Comparison of ENCODE assay signal across 24 mouse cellular contexts in the genomic region with DNA sequence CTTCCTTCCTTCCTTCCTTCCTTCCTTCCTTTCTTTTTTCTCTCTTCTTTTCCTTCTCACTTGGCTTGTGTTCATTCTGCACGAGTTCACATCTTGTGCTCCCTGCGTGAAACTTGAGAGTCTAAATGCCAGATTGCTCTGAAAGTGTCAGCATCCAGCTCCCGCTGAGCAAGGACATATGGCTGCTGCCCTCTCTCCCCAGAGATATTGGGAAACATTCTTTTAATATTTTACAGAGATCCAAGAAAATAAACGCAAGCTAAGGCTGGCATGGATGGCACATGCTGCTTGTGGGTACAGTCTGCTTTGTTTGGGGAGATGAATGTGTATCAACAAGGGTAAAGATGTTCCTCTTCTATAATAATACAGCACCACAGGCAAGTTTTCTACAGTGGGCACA. TPM values are rescaled to one million over a fixed set of nuclear protein-coding genes. Genes with fewer than 3 reads are reported as not detected.
DNase-seq lines count a peak whose midpoint lies in the region; ATAC-seq and TF ChIP-seq lines count a peak whose summit lies in the region.
"Had no signal": no experiment of that assay in that cellular context is flagged by ENCODE, and none has a peak within 500 bp of the region (broad histone marks: within the 10 kb centered on the region; RNA-seq: fewer than 3 reads in every experiment).

No protein-coding gene starts in this region.

- H3K27me3 ChIP-seq in hindbrain, embryonic 15.5 days: no peaks in the 10 kb centered on the region
- no peaks in the 10 kb centered on the region for H3K27me3 ChIP-seq in hindbrain, embryonic 11.5 days (ENCODE audit: control insufficient read depth, insufficient read depth, low read length)
- no peaks in the 10 kb centered on the region for H3K27me3 ChIP-seq in cerebellum, adult 2 months (ENCODE audit: control insufficient read depth, insufficient read depth, low read length)
- no peaks in the 10 kb centered on the region for H3K27me3 ChIP-seq in embryonic facial prominence, embryonic 10.5 days (replicated peaks; ENCODE audit: low read depth, poor library complexity, severe bottlenecking)
- H3K27me3 ChIP-seq in kidney, embryonic 15.5 days: no peaks in the 10 kb centered on the region
- H3K27me3 ChIP-seq: limb, embryonic 15.5 days had no signal

- peaks cover 36% of the 10 kb centered on the region for H3K36me3 ChIP-seq in hindbrain, embryonic 15.5 days
- no peaks in the 10 kb centered on the region for H3K36me3 ChIP-seq in hindbrain, embryonic 11.5 days (ENCODE audit: control insufficient read depth, insufficient read depth, low read length)
- peaks cover 7% of the 10 kb centered on the region for H3K36me3 ChIP-seq in embryonic facial prominence, embryonic 10.5 days (replicated peaks)
- H3K36me3 ChIP-seq in kidney, embryonic 15.5 days: no peaks in the 10 kb centered on the region
- H3K36me3 ChIP-seq: G1E; limb, embryonic 15.5 days had no signal

- no peak for DNase-seq in cerebellum, postnatal 4 days (ENCODE audit: low spot score in 2 of 2)
- DNase-seq in hindbrain, embryonic 11.5 days (ENCODE audit: low spot score): no peak
- DNase-seq in cerebellum, adult 2 months: peak; percentile 88 to 92
- DNase-seq in embryonic facial prominence, embryonic 10.5 days (ENCODE audit: low spot score): no peak
- no peak for DNase-seq in gastrocnemius, postnatal 10 days
- DNase-seq: heart, postnatal 4 days; kidney, adult 11 months; kidney, postnatal 10 days; layer of hippocampus, adult 9-11 months; right cerebral cortex, postnatal 14 days; thymus, postnatal 14 days had no signal

- 45% methylated on average over 4 of the region's 4 CpGs for WGBS in hindbrain, embryonic 15.5 days
- WGBS in hindbrain, embryonic 11.5 days: 36% methylated on average over 4 of the region's 4 CpGs
- WGBS in cerebellum, adult 2 months: 6% methylated on average over 4 of the region's 4 CpGs
- WGBS in embryonic facial prominence, embryonic 10.5 days: 39% methylated on average over 4 of the region's 4 CpGs
- 25% methylated on average over 4 of the region's 4 CpGs for WGBS in kidney, embryonic 15.5 days

- ATAC-seq in cerebellum, adult (ENCODE audit: insufficient number of reproducible peaks, low FRiP score, low TSS enrichment): peak; percentile 76; the same call in 1 of the 2 replicates
- no peak for ATAC-seq in hindbrain, embryonic 15.5 days (ENCODE audit: low FRiP score, low read depth)
- no peak for ATAC-seq in hindbrain, embryonic 11.5 days (ENCODE audit: low FRiP score)
- ATAC-seq in kidney, embryonic 15.5 days (replicated peaks; ENCODE audit: low FRiP score): no peak
- ATAC-seq: CD4-positive, CD25-positive, alpha-beta regulatory T cell, adult 4 months had no signal

- no peak overlapping the region for H3K4me2 ChIP-seq in hindbrain, embryonic 15.5 days
- no peak overlapping the region for H3K4me2 ChIP-seq in hindbrain, embryonic 11.5 days (replicated peaks; ENCODE audit: low read depth, low read length)
- H3K4me2 ChIP-seq in kidney, embryonic 15.5 days: no peak overlapping the region
- H3K4me2 ChIP-seq: limb, embryonic 15.5 days had no signal

- no peak for TF ChIP-seq POLR2A in cerebellum, adult 2 months (IDR thresholded peaks at IDR 0.05; ENCODE audit: borderline replicate concordance, insufficient read depth, low read length)

- H3K27ac ChIP-seq in hindbrain, embryonic 15.5 days (replicated peaks): peak overlapping the region; percentile 57
- H3K27ac ChIP-seq in hindbrain, embryonic 11.5 days (ENCODE audit: low read depth, low read length): no peak overlapping the region
- no peak overlapping the region; the same call in 1 of the 2 replicates for H3K27ac ChIP-seq in cerebellum, adult 2 months (ENCODE audit: insufficient read depth, low read length)
- H3K27ac ChIP-seq in embryonic facial prominence, embryonic 10.5 days (replicated peaks): peak overlapping the region; percentile 51; the same call in 1 of the 2 replicates
- H3K27ac ChIP-seq in kidney, embryonic 15.5 days: no peak overlapping the region
- H3K27ac ChIP-seq: limb, embryonic 15.5 days had no signal

- H3K9ac ChIP-seq in hindbrain, embryonic 15.5 days: no peak overlapping the region
- no peak overlapping the region for H3K9ac ChIP-seq in hindbrain, embryonic 11.5 days (ENCODE audit: low read depth, low read length)
- H3K9ac ChIP-seq in kidney, embryonic 15.5 days: no peak overlapping the region
- H3K9ac ChIP-seq: limb, embryonic 15.5 days had no signal

- no peak overlapping the region for H3K4me3 ChIP-seq in hindbrain, embryonic 15.5 days
- H3K4me3 ChIP-seq in hindbrain, embryonic 11.5 days (ENCODE audit: low read depth, low read length): no peak overlapping the region
- H3K4me3 ChIP-seq in cerebellum, adult 2 months (replicated peaks; ENCODE audit: insufficient read depth, low read depth, low read length): no peak overlapping the region
- H3K4me3 ChIP-seq in embryonic facial prominence, embryonic 10.5 days: no peak overlapping the region
- no peak overlapping the region for H3K4me3 ChIP-seq in kidney, embryonic 15.5 days (replicated peaks)
- H3K4me3 ChIP-seq: limb, embryonic 15.5 days had no signal

- no peaks in the 10 kb centered on the region for H3K4me1 ChIP-seq in hindbrain, embryonic 15.5 days (replicated peaks)
- no peaks in the 10 kb centered on the region for H3K4me1 ChIP-seq in hindbrain, embryonic 11.5 days (replicated peaks; ENCODE audit: control insufficient read depth, insufficient read depth, low read length)
- peaks cover 29% of the 10 kb centered on the region for H3K4me1 ChIP-seq in cerebellum, adult 2 months (ENCODE audit: control insufficient read depth, insufficient read depth, low read length)
- H3K4me1 ChIP-seq in embryonic facial prominence, embryonic 10.5 days: peaks cover 26% of the 10 kb centered on the region
- no peaks in the 10 kb centered on the region for H3K4me1 ChIP-seq in kidney, embryonic 15.5 days

- no peaks in the 10 kb centered on the region for H3K9me3 ChIP-seq in hindbrain, embryonic 15.5 days
- no peaks in the 10 kb centered on the region for H3K9me3 ChIP-seq in hindbrain, embryonic 11.5 days (ENCODE audit: control insufficient read depth, low read length)
- no peaks in the 10 kb centered on the region for H3K9me3 ChIP-seq in embryonic facial prominence, embryonic 10.5 days
- H3K9me3 ChIP-seq in kidney, embryonic 15.5 days (replicated peaks): no peaks in the 10 kb centered on the region
- H3K9me3 ChIP-seq: limb, embryonic 15.5 days had no signal

- no peak for TF ChIP-seq CTCF in cerebellum, adult 2 months (IDR thresholded peaks at IDR 0.05; ENCODE audit: borderline replicate concordance, insufficient read depth, low read depth, low read length)

RNA-seq across cellular contexts. Expression of gene Gm21954, which starts 11.3 kb away (rescaled TPM):
- polyA plus RNA-seq in hindbrain, embryonic 15.5 days (2015; fragmentation: Nextera tagmentation; extraction: Ambion mirVana): not detected in 2 replicates
- not detected in 2 replicates for polyA plus RNA-seq in hindbrain, embryonic 11.5 days (2014; fragmentation: Nextera tagmentation; extraction: Ambion mirVana)
- not detected in 2 replicates for polyA plus RNA-seq in cerebellum, adult 2 months (2012; rRNA removed)
- not detected in 2 replicates for polyA plus RNA-seq in embryonic facial prominence, embryonic 10.5 days (2016; fragmentation: Nextera tagmentation; extraction: Ambion mirVana)
- total RNA-seq in gastrocnemius, postnatal 10 days (2021): not detected
- not detected in 2 replicates for polyA plus RNA-seq in kidney, embryonic 15.5 days (2015; fragmentation: Nextera tagmentation; extraction: Ambion mirVana)
- total RNA-seq: G1E; granulocyte monocyte progenitor cell, adult 5-6 weeks; heart, postnatal 4 days; megakaryocyte-erythroid progenitor cell, adult 5-6 weeks had no signal
- polyA plus RNA-seq: CD4-positive, CD25-positive, alpha-beta regulatory T cell, adult 4 months; embryonic facial prominence, embryonic 14.5 days; forebrain, embryonic 11.5 days; G1E; heart, embryonic 14.5 days; limb, embryonic 15.5 days; liver, embryonic 16.5 days; neural tube, embryonic 11.5 days had no signal

Comparison
In these comparisons a context has a peak if more than half of its experiments do, and no peak if none do; other contexts are left out.
1. DNase-seq: peak in cerebellum, adult 2 months (2 of 2); none in cerebellum, postnatal 4 days (0 of 2), hindbrain, embryonic 11.5 days (single experiment), embryonic facial prominence, embryonic 10.5 days (single experiment) and gastrocnemius, postnatal 10 days (single experiment).
2. H3K27ac ChIP-seq: peak in hindbrain, embryonic 15.5 days (single experiment) and embryonic facial prominence, embryonic 10.5 days (single experiment); none in hindbrain, embryonic 11.5 days (single experiment), cerebellum, adult 2 months (single experiment) and kidney, embryonic 15.5 days (single experiment).